Mouse (Mus musculus) left cerebral cortex, postnatal 4 days (tissue): Measurements from ENCODE around the gene Ppp2r5e. TPM values are rescaled to one million over a fixed set of nuclear protein-coding genes. Genes with fewer than 3 reads are reported as not detected.

Experiments
- DNase-seq: peaks from one replicate; pipeline ENCODE4 v3.0.0-alpha.2; 2022
- intact Hi-C: fragments of 180-260 bp; cut with DNase I; formaldehyde crosslinking; loops from one replicate; pipeline ENCODE4 v1.15.1; 2025
- total RNA-seq, 2 experiments: library from RNA; stranded (reverse); gene quantifications; 2 replicates each; pipeline ENCODE4 v1.2.3; 2021

Ppp2r5e gene
- total RNA-seq, 2 experiments from 2014 or later: 93.4 to 94.3 TPM

- intact Hi-C loops: no loop called here
- no peak for DNase-seq
Measured at GRCm38 (mm10) chr12:75540621-75541171, 55.3 kb downstream of the Ppp2r5e start.

GRCm38 (mm10) chr12:75539228-75539627, 56.8 kb downstream of the Ppp2r5e start:
- no peak for DNase-seq
- intact Hi-C loops: no loop called here

- intact Hi-C loops: no loop called here
- DNase-seq: no peak
Measured at GRCm38 (mm10) chr12:75537673-75538423, 58.2 kb downstream of the Ppp2r5e start.

- no peak for DNase-seq
- intact Hi-C loops: no loop called here
Measured at GRCm38 (mm10) chr12:75537019-75537672, 58.9 kb downstream of the Ppp2r5e start.

DNA sequence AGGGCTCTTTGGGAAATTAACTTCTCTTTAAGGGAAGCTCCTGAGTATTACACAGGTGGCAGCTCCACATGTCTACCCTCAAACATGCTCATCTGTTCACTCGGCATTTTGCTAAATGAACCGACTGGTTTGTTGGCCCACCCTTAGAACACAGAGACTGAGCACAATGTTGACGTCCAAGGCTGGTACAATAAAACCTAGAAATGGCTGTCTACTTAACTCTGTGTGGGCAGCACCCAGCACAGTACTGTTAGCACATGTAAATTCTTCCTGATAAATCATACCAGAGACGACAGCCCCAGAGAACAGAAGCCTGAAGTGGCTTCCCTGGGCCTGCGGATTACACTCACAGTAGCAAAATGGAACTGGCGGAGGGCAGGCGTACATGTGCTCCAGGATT, 59.5 kb downstream of the Ppp2r5e start:
- intact Hi-C loops: no loop called here

DNA sequence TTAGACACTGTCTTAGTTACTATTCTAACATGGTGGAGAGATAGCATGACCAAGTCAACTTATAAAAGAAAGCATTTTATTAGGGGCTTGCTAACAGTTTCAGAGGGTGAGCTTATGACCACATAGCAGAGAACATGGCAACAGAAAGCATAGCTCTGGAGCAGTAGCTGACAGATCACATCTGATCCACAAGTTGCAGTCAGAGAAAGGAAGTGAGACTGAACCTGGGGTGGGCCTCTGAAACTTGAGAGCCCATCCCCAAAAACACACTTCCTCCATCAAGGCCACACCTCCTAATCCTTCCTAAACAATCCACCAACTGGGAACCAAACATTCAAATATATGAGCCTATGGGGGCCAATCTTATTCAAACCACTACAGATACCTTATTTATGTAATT, 62.9 kb downstream of the Ppp2r5e start:
- DNase-seq: no peak
- intact Hi-C loops: no loop called here

More for the DNA sequence above, 59.5 kb downstream of the Ppp2r5e start:
- DNase-seq: no peak

DNA sequence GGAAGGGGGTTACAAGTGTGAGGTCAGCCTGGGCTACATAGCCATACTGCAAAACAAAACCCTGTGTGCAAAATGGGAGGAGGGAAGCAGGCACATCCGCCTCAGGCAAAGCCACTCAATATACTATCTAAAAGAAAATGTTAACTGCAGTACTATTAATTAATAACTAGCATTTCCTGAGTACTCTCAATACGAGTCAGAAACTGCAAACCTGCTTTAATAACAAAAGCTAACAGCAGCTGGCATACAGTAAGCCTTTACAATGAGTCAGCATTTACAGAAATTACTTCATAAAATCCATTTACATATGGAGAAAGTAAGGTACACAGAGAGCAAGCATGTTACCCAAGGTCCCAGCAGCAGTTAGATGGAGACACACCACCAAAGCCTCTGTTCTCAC, 64.2 kb downstream of the Ppp2r5e start:
- DNase-seq: no peak
- intact Hi-C loops: no loop called here

DNA sequence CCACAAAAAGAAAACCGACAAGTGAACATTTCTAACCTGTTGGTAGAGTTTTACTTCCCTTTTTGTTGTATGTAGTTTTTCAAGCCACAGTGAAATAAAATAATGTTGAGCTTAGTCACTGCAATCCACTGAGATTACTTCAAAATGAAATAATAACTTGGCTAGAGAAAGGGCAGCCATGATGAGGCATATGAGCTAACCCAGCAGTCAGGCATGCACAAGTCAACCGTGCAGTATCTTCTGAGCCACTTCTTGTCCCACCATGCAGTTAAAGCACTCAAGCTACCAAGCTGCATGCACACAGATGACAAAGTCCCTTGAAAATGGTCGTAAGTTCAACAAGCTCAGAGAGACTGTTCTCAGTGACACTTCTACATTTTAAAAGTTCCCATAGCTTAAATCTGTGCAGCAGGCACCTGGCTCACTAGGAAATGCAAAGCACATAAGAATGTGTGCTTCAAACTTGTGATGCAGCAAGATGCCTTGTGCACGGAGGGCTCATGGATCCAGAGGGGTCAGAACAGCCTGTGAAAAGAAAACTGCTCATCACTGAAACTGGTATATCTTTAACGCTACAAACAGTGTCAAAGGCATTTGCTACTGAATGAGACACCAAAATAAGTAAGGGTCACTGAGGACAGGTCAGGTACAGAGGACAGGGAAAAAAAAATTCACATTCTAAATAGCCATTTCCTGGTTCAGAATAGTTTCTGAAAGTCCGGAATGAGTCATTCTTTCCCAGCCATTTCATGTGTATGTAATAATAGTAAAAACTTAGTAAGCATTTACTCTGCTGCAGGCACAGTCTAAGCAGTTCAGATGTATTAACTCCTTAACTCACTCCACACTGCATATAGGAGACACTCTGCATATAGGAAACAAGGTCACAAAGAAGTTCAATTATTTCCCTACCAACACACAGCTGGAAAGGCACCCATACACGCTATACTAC, 66.9 kb downstream of the Ppp2r5e start:
- no peak for DNase-seq
- intact Hi-C loops: no loop called here

GRCm38 (mm10) chr12:75528300-75528699, 67.7 kb downstream of the Ppp2r5e start:
- intact Hi-C loops: no loop called here
- DNase-seq: no peak

- intact Hi-C loops: no loop called here
- DNase-seq: no peak
Measured at GRCm38 (mm10) chr12:75524199-75524598, 71.8 kb downstream of the Ppp2r5e start.

DNA sequence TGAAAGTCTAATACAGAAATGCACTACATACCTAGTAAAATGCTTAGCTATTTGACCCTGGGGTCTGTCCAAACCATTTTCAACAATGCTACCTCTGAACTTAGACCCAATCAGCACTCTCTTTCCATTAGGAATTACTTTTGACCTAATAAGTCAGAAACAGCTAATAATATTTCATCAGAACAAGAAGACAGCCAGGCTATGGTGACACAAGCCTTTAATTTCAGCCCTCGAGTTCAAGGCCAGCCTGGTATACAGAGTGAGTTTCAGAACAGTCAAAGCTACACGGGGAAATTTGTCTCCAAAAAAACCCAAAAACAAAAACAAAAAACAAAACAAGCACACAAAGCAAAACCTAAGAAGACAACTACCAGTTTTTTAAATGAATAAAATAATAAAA, 73.1 kb downstream of the Ppp2r5e start:
- intact Hi-C loops: no loop called here
- DNase-seq: no peak

GRCm38 (mm10) chr12:75522360-75522759, 73.7 kb downstream of the Ppp2r5e start:
- no peak for DNase-seq
- intact Hi-C loops: no loop called here

GRCm38 (mm10) chr12:75520395-75520794, 75.7 kb downstream of the Ppp2r5e start:
- no peak for DNase-seq
- intact Hi-C loops: no loop called here

DNA sequence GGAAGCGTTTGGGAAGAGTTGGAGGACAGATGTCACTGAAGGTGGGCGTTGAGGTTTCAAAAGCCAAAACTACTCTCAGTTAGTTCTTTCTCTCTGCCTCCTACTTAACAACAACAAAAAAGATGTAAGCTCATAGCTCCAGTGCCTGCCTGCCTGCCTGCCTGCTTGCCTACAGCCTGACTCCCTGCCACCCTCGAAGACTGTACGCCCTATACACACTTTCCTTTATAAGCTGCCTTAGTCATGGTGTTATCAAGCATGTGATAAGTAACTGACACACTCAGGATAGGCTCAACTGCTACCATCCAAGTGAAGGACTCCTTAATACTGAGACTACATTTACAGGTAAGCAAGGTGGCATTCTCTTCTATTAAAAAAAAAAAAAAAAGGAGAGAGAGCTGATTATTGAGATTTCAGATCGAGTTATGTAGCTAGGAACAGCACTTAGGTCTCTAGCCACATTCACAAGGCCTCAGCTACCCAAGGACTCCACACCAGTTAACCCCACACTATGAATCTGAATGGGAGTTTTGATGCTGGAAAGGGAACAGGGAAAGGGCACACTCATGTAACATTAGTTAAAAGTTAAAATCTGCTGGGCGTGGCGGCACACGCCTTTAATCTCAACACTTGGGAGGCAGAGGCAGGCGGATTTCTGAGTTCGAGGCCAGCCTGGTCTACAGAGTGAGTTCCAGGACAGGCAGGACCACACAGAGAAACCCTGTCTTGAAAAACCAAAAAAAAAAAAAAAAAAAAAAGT, 76.7 kb downstream of the Ppp2r5e start:
- DNase-seq: no peak

GRCm38 (mm10) chr12:75515301-75515906, 80.6 kb downstream of the Ppp2r5e start:
- no peak for DNase-seq
- intact Hi-C loops: loop anchor here (10.0 kb wide), 1 partner anchor 69 kb away; no protein-coding TSS in a partner anchor

More for the DNA sequence above, 76.7 kb downstream of the Ppp2r5e start:
- intact Hi-C loops: loop anchor here (10.0 kb wide), 1 partner anchor 65 kb away; no protein-coding TSS in a partner anchor

DNA sequence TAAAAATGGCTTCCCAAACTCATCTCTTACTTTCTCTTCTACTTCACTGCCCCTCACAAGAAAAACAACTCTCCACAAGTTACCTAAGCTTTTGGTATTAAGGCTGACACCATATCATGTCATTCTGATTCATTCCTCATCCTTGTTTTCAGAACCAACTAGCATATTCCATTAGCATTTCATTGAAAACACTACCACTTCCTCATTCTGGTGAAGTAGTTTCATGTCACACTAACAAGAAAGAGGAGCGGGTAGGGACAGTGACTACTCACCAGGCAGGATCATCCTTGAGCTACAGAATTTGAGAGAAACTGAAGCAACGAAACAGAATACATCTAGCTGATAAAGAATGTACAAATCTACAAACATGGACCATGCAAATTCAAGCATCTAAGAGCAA, 84.5 kb downstream of the Ppp2r5e start:
- intact Hi-C loops: loop anchor here (10.0 kb wide), 1 partner anchor 73 kb away; no protein-coding TSS in a partner anchor
- DNase-seq: no peak

DNA sequence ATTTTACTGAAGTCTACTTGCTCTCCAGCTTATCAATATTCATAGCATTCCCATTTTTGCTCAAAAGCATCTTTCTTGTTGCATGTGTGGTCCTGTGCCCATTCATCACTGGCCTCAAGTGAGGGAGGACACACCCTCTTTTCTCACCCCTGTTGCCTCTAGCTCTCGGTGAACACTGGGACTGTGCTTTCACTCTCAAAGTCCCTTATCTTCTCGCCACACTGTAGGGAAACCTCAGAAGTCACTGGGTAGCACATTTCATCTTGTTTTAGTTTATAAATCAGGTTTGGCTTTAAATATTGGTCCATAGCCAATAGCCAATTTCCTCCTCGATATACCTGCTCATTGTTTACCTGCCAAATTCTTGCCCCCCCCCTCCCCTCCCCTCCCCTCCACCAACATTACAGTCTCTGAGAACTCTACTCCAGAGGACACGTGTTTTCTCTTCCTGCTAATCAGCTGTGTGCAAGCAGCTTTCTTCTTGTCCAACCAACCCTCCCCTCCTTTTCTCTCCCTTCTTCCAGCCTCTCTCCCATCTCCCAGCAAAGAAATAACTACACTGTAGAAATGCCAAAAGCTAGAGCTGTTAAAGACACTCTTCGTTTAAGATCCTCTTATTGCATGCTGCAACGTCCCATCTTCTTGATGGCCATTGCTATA, 90.9 kb downstream of the Ppp2r5e start:
- DNase-seq: no peak
- intact Hi-C loops: no loop called here

- intact Hi-C loops: no loop called here
Measured at GRCm38 (mm10) chr12:75502664-75503063, 93.4 kb downstream of the Ppp2r5e start.

DNA sequence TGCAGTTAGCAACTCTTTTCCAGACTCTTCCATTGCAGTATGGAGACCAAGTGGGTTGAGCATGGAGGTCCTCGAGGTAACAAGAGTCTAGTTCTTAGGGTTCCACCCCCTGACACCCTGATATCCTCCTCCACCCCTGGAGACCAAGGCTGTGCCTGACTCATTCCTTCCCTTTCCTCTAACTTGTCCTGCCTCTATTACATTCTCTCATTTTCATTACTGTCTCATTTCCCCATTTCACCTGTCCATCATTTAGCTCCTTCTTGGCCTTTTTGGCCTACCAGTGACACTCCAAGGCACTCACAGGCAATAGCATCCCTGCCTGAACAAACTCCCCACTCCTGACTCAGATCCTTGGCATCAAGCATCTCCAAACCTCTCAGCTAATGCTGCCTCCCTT, 98.3 kb downstream of the Ppp2r5e start:
- intact Hi-C loops: no loop called here
- no peak for DNase-seq

More at GRCm38 (mm10) chr12:75502664-75503063, 93.4 kb downstream of the Ppp2r5e start:
- DNase-seq: no peak
